ENCODE assay signal across 10 mouse cellular contexts in the genomic region with DNA sequence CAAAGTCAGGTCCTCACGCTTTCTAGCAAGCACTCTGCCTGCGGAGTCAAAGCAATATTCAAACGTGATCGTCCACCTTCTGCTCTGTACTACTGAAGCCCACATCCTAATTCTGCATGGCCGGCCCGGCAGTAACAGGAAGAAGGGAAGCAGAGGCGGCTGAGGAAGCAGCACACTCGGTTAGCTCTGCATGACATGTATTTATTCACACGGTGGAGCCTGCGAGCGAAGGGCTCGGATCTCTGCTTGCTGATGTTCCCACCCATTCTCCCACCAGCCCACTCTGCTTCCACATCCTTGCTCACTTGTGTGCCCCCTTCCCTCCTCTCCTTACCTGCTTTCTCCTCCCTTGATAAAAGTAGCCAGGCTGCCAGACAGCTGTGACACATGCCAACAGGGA.
DNase-seq lines count a peak whose midpoint lies in the region; ATAC-seq and TF ChIP-seq lines count a peak whose summit lies in the region.
"Had no signal": no experiment of that assay in that cellular context is flagged by ENCODE, and none has a peak within 500 bp of the region (broad histone marks: within the 10 kb centered on the region; RNA-seq: fewer than 3 reads in every experiment).

No protein-coding gene starts in this region.

- peak; percentile 33 for TF ChIP-seq CTCF in kidney, postnatal 0 days (IDR thresholded peaks at IDR 0.05; ENCODE audit: low read depth)
- no peak for TF ChIP-seq CTCF in kidney, adult 2 months (conservative IDR thresholded peaks at IDR 0.05; ENCODE audit: insufficient read depth, insufficient read length, low read depth, low read length)

- no peak for TF ChIP-seq POLR2A in kidney, adult 2 months (IDR thresholded peaks at IDR 0.05; ENCODE audit: low read depth, low read length)

- no peaks in the 10 kb centered on the region for H3K36me3 ChIP-seq in kidney, postnatal 0 days (ENCODE audit: insufficient read depth, low read length)
- no peaks in the 10 kb centered on the region for H3K36me3 ChIP-seq in kidney, adult 2 months (ENCODE audit: control insufficient read depth, insufficient read depth, low read length)
- no peaks in the 10 kb centered on the region for H3K36me3 ChIP-seq in midbrain, embryonic 15.5 days (replicated peaks)

- no peaks in the 10 kb centered on the region for H3K4me1 ChIP-seq in kidney, postnatal 0 days (replicated peaks; ENCODE audit: insufficient read depth, low read length)
- no peaks in the 10 kb centered on the region for H3K4me1 ChIP-seq in kidney, adult 2 months (ENCODE audit: control insufficient read depth, insufficient read depth, low read length)
- H3K4me1 ChIP-seq in midbrain, embryonic 15.5 days, result peaks cover 21% of the 10 kb centered on the region

- no peak overlapping the region for H3K27ac ChIP-seq in kidney, postnatal 0 days
- no peak overlapping the region for H3K27ac ChIP-seq in kidney, adult 2 months (ENCODE audit: insufficient read depth, low read depth, low read length)
- H3K27ac ChIP-seq in midbrain, embryonic 15.5 days, result peak overlapping the region; percentile 70

- H3K4me3 ChIP-seq in kidney, postnatal 0 days (replicated peaks; ENCODE audit: low read depth, low read length), result no peak overlapping the region
- H3K4me3 ChIP-seq in kidney, adult 2 months (ENCODE audit: insufficient read depth, low read depth, low read length), result no peak overlapping the region
- peak overlapping the region; percentile 3; the same call in 1 of the 2 replicates for H3K4me3 ChIP-seq in midbrain, embryonic 15.5 days

- no peak overlapping the region for H3K9ac ChIP-seq in kidney, postnatal 0 days (ENCODE audit: low read depth, low read length)
- H3K9ac ChIP-seq in midbrain, embryonic 15.5 days, result peak overlapping the region; percentile 24; the same call in 1 of the 2 replicates
- H3K9ac ChIP-seq: liver, postnatal 0 days had no signal

- no peak overlapping the region for H3K4me2 ChIP-seq in kidney, postnatal 0 days (ENCODE audit: low read length)
- H3K4me2 ChIP-seq in midbrain, embryonic 15.5 days, result peak overlapping the region; percentile 26

- no peak for ATAC-seq in kidney, postnatal 0 days (replicated peaks; ENCODE audit: low FRiP score, low read depth)
- peak; percentile 89 for ATAC-seq in midbrain, embryonic 15.5 days (replicated peaks)
- no peak for ATAC-seq in monocyte, adult 5-6 weeks (replicated peaks; ENCODE audit: insufficient number of reproducible peaks, low FRiP score, low TSS enrichment, poor library complexity, severe bottlenecking)
- ATAC-seq: liver, postnatal 0 days had no signal

- no peaks in the 10 kb centered on the region for H3K9me3 ChIP-seq in kidney, postnatal 0 days (replicated peaks; ENCODE audit: low read length)
- H3K9me3 ChIP-seq in midbrain, embryonic 15.5 days, result no peaks in the 10 kb centered on the region

- 24% methylated on average over 12 of the region's 12 CpGs for whole genome bisulfite sequencing in kidney, postnatal 0 days
- WGBS in kidney, adult 2 months, result 35% methylated on average over 12 of the region's 12 CpGs
- WGBS in midbrain, embryonic 15.5 days, result 17% methylated on average over 12 of the region's 12 CpGs

- H3K27me3 ChIP-seq in kidney, postnatal 0 days (ENCODE audit: insufficient read depth, low read length), result no peaks in the 10 kb centered on the region
- H3K27me3 ChIP-seq in kidney, adult 2 months (replicated peaks; ENCODE audit: control insufficient read depth, insufficient read depth, low read length), result no peaks in the 10 kb centered on the region
- no peaks in the 10 kb centered on the region for H3K27me3 ChIP-seq in midbrain, embryonic 15.5 days (replicated peaks)

- peak; percentile 58 for DNase-seq in kidney, postnatal 0 days (ENCODE audit: low spot score)
- no peak for DNase-seq in kidney, adult 2 months
- peak; percentile 25 for DNase-seq in thymus, postnatal 4 days
- no peak for DNase-seq in thymus, postnatal 25 days
- no peak for DNase-seq in testis, postnatal 14 days (ENCODE audit: low spot score)
- DNase-seq in adrenal gland, postnatal 10 days, result no peak
- DNase-seq: adrenal gland, postnatal 14 days; liver, postnatal 0 days had no signal

Comparison
In these comparisons a context has a peak if more than half of its experiments do, and no peak if none do; other contexts are left out.
1. DNase-seq: peak in kidney, postnatal 0 days (single experiment) and thymus, postnatal 4 days (single experiment); none in kidney, adult 2 months (single experiment), thymus, postnatal 25 days (single experiment), testis, postnatal 14 days (single experiment) and adrenal gland, postnatal 10 days (single experiment).